ENCODE assay signal across 14 mouse cellular contexts in the genomic region with DNA sequence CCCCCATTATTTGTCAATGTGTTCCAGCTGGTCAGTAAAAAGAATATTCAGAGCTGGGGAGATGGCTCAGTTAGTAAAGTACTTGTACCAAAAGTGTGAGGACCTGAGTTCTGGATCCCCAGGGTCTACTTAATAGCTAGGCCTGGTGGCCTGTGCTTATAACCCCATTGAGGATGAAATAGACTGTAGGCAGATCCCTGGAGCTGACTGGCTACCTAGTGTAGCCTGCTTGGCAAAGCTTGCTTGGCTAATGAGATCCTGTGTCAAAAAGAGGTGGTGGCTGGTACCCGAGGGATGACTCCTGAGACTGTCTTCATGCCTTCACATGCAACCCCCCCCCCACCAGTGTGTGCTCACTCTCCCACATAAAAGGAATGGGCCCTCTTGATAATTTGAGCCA. TPM values are rescaled to one million over a fixed set of nuclear protein-coding genes. Genes with fewer than 3 reads are reported as not detected.
DNase-seq lines count a peak whose midpoint lies in the region; ATAC-seq lines count a peak whose summit lies in the region.
"Had no signal": no experiment of that assay in that cellular context is flagged by ENCODE, and none has a peak within 500 bp of the region (broad histone marks: within the 10 kb centered on the region; RNA-seq: fewer than 3 reads in every experiment).

No protein-coding gene starts in this region.

- peaks cover 2% of the 10 kb centered on the region; the same call in 1 of the 2 replicates for H3K36me3 ChIP-seq in heart, embryonic 10.5 days
- peaks cover 16% of the 10 kb centered on the region for H3K36me3 ChIP-seq in limb, embryonic 12.5 days
- H3K36me3 ChIP-seq in limb, embryonic 10.5 days, result peaks cover 15% of the 10 kb centered on the region
- H3K36me3 ChIP-seq in hindbrain, embryonic 13.5 days, result no peaks in the 10 kb centered on the region
- peaks cover 8% of the 10 kb centered on the region for H3K36me3 ChIP-seq in stomach, embryonic 14.5 days (ENCODE audit: control insufficient read depth, insufficient read depth, low read length)

- H3K9me3 ChIP-seq in heart, embryonic 10.5 days, result no peaks in the 10 kb centered on the region
- H3K9me3 ChIP-seq in limb, embryonic 12.5 days, result no peaks in the 10 kb centered on the region
- no peaks in the 10 kb centered on the region for H3K9me3 ChIP-seq in limb, embryonic 10.5 days (replicated peaks)
- H3K9me3 ChIP-seq in hindbrain, embryonic 13.5 days, result no peaks in the 10 kb centered on the region
- H3K9me3 ChIP-seq in stomach, embryonic 14.5 days (ENCODE audit: control insufficient read depth, low read depth, low read length), result no peaks in the 10 kb centered on the region

- ATAC-seq in limb, embryonic 12.5 days (ENCODE audit: insufficient number of reproducible peaks, insufficient read depth, low FRiP score, low TSS enrichment, low read depth), result no peak
- ATAC-seq in hindbrain, embryonic 13.5 days (ENCODE audit: low FRiP score), result no peak
- ATAC-seq in stomach, embryonic 14.5 days (ENCODE audit: insufficient number of reproducible peaks, insufficient read depth, low FRiP score, low read depth), result no peak
- ATAC-seq: Patski had no signal

- H3K4me2 ChIP-seq in limb, embryonic 12.5 days, result peak overlapping the region; percentile 63
- peak overlapping the region; percentile 27 for H3K4me2 ChIP-seq in hindbrain, embryonic 13.5 days
- H3K4me2 ChIP-seq in stomach, embryonic 14.5 days (replicated peaks; ENCODE audit: low read depth, low read length), result peak overlapping the region; percentile 69

- no peak for DNase-seq in heart, embryonic 10.5 days (ENCODE audit: low spot score)
- no peak for DNase-seq in heart, postnatal 10 days
- DNase-seq in limb, embryonic 10.5 days (ENCODE audit: low spot score), result no peak
- DNase-seq in ovary, postnatal 36 days (ENCODE audit: low spot score), result no peak
- no peak for DNase-seq in right cerebral cortex, postnatal 10 days (ENCODE audit: low spot score in 2 of 2)
- DNase-seq: cerebellum, adult 9-10 months; left cerebral cortex, postnatal 4 days; lung, postnatal 4 days; right cerebral cortex, postnatal 14 days had no signal

- intact Hi-C loops in heart, postnatal 10 days (cut with DNase I), result loop anchor here (2.0 to 5.0 kb wide), 2 partner anchors 33 to 67 kb away; no protein-coding TSS in a partner anchor

- WGBS in heart, embryonic 10.5 days, result 75% methylated on average over 1 of the region's 1 CpGs
- WGBS in limb, embryonic 12.5 days, result 82% methylated on average over 1 of the region's 1 CpGs
- 76% methylated on average over 1 of the region's 1 CpGs for WGBS in limb, embryonic 10.5 days
- WGBS in hindbrain, embryonic 13.5 days, result 81% methylated on average over 1 of the region's 1 CpGs
- WGBS in stomach, embryonic 14.5 days, result 96% methylated on average over 1 of the region's 1 CpGs

- H3K4me1 ChIP-seq in heart, embryonic 10.5 days, result peaks cover 17% of the 10 kb centered on the region
- peaks cover 58% of the 10 kb centered on the region for H3K4me1 ChIP-seq in limb, embryonic 12.5 days (replicated peaks)
- H3K4me1 ChIP-seq in limb, embryonic 10.5 days, result peaks cover 47% of the 10 kb centered on the region
- peaks cover 16% of the 10 kb centered on the region for H3K4me1 ChIP-seq in hindbrain, embryonic 13.5 days (replicated peaks)
- H3K4me1 ChIP-seq in stomach, embryonic 14.5 days (ENCODE audit: control insufficient read depth, insufficient read depth, low read length), result peaks cover 23% of the 10 kb centered on the region; the same call in 1 of the 2 replicates

- no peak overlapping the region for H3K9ac ChIP-seq in limb, embryonic 12.5 days (replicated peaks)
- H3K9ac ChIP-seq in hindbrain, embryonic 13.5 days, result no peak overlapping the region
- H3K9ac ChIP-seq in stomach, embryonic 14.5 days (replicated peaks; ENCODE audit: low read depth, low read length), result no peak overlapping the region

- no peak overlapping the region for H3K27ac ChIP-seq in heart, embryonic 10.5 days
- H3K27ac ChIP-seq in limb, embryonic 12.5 days, result no peak overlapping the region
- H3K27ac ChIP-seq in limb, embryonic 10.5 days, result no peak overlapping the region
- H3K27ac ChIP-seq in hindbrain, embryonic 13.5 days, result no peak overlapping the region
- no peak overlapping the region for H3K27ac ChIP-seq in stomach, embryonic 14.5 days (ENCODE audit: low read length)
- H3K27ac ChIP-seq: layer of hippocampus, adult 2 months had no signal

- H3K27me3 ChIP-seq in heart, embryonic 10.5 days (ENCODE audit: insufficient read depth, poor library complexity, severe bottlenecking), result no peaks in the 10 kb centered on the region
- H3K27me3 ChIP-seq in limb, embryonic 12.5 days, result no peaks in the 10 kb centered on the region
- no peaks in the 10 kb centered on the region for H3K27me3 ChIP-seq in limb, embryonic 10.5 days (ENCODE audit: low read depth, poor library complexity, severe bottlenecking)
- H3K27me3 ChIP-seq in hindbrain, embryonic 13.5 days, result peaks cover 4% of the 10 kb centered on the region; the same call in 1 of the 2 replicates
- no peaks in the 10 kb centered on the region for H3K27me3 ChIP-seq in stomach, embryonic 14.5 days (ENCODE audit: control insufficient read depth, insufficient read depth, low read length)
- H3K27me3 ChIP-seq: Patski had no signal

- peak overlapping the region; percentile 22 for H3K4me3 ChIP-seq in heart, embryonic 10.5 days
- H3K4me3 ChIP-seq in limb, embryonic 12.5 days (replicated peaks), result peak overlapping the region; percentile 79
- H3K4me3 ChIP-seq in limb, embryonic 10.5 days, result no peak overlapping the region
- no peak overlapping the region for H3K4me3 ChIP-seq in hindbrain, embryonic 13.5 days
- H3K4me3 ChIP-seq in stomach, embryonic 14.5 days (ENCODE audit: low read depth, low read length), result no peak overlapping the region
- H3K4me3 ChIP-seq: layer of hippocampus, adult 2 months had no signal

RNA-seq across cellular contexts. Expression of gene Plod2, which starts 2.1 kb away (rescaled TPM):
- 29.5 and 39.5 TPM in 2 replicates for polyA plus RNA-seq in heart, embryonic 10.5 days (2016; fragmentation: Nextera tagmentation; extraction: Ambion mirVana)
- 10 to 100 TPM; 22.8 to 23.9 TPM for total RNA-seq in heart, postnatal 10 days (2021)
- 51.5 and 52.2 TPM in 2 replicates for polyA plus RNA-seq in limb, embryonic 12.5 days (2016; fragmentation: Nextera tagmentation; extraction: Ambion mirVana)
- polyA plus RNA-seq in limb, embryonic 10.5 days (2016; fragmentation: Nextera tagmentation; extraction: Ambion mirVana), result 19.2 and 29.5 TPM in 2 replicates
- polyA plus RNA-seq in hindbrain, embryonic 13.5 days (2015; fragmentation: Nextera tagmentation; extraction: Ambion mirVana), result 16.0 and 17.0 TPM in 2 replicates
- polyA plus RNA-seq in stomach, embryonic 14.5 days (2014; fragmentation: Nextera tagmentation; extraction: Ambion mirVana), result 44.9 and 51.6 TPM in 2 replicates

Comparison
In these comparisons a context has a peak if more than half of its experiments do, and no peak if none do; other contexts are left out.
1. H3K4me3 ChIP-seq: peak in heart, embryonic 10.5 days (single experiment) and limb, embryonic 12.5 days (single experiment); none in limb, embryonic 10.5 days (single experiment), hindbrain, embryonic 13.5 days (single experiment) and stomach, embryonic 14.5 days (single experiment).
2. Peak in every context shown above with its lines, with median percentiles within 50 percentile points of each other: H3K4me2 ChIP-seq.